Mouse (Mus musculus) limb, embryonic 13.5 days (tissue): ENCODE measurements around the gene Rars2. TPM values are rescaled to one million over a fixed set of nuclear protein-coding genes. Genes with fewer than 3 reads are reported as not detected.

Source experiments
- ATAC-seq: fragments of 200-750 bp; cut with Nextera tagmentation; 2 replicates; pipeline ENCODE4 v1.8.0; 2017; ENCODE audit warnings: low read depth, moderate number of reproducible peaks, moderate TSS enrichment; ENCODE audit not compliant: low FRiP score
- H3K27ac ChIP-seq: fragments of 300-500 bp; sonication (generic); 2 replicates; pipeline ENCODE4 v1.5.1; 2015; ENCODE audit warnings: inconsistent platforms, mild to moderate bottlenecking, moderate library complexity
- H3K27me3 ChIP-seq: fragments of 300-500 bp; sonication (generic); 2 replicates; pipeline ENCODE4 v1.6.1; 2015; ENCODE audit warnings: mild to moderate bottlenecking, inconsistent platforms
- H3K36me3 ChIP-seq: fragments of 300-500 bp; sonication (generic); 2 replicates; pipeline ENCODE4 v1.6.1; 2015; ENCODE audit warnings: inconsistent platforms, mild to moderate bottlenecking, moderate library complexity
- H3K4me1 ChIP-seq: fragments of 300-500 bp; sonication (generic); 2 replicates; pipeline ENCODE4 v1.6.1; 2015; ENCODE audit warnings: inconsistent platforms
- H3K4me2 ChIP-seq: fragments of 300-500 bp; sonication (generic); replicated peaks from 2 replicates; pipeline ENCODE4 v1.6.1; 2015; ENCODE audit warnings: inconsistent platforms, mild to moderate bottlenecking, moderate library complexity
- H3K4me3 ChIP-seq: fragments of 300-500 bp; sonication (generic); 2 replicates; pipeline ENCODE4 v1.5.1; 2015; ENCODE audit warnings: moderate library complexity, mild to moderate bottlenecking, inconsistent platforms
- H3K9ac ChIP-seq: fragments of 300-500 bp; sonication (generic); 2 replicates; pipeline ENCODE4 v1.6.1; 2015; ENCODE audit warnings: mild to moderate bottlenecking, inconsistent platforms
- H3K9me3 ChIP-seq: fragments of 300-500 bp; sonication (generic); 2 replicates; pipeline ENCODE4 v1.6.1; 2016; ENCODE audit warnings: inconsistent platforms
- WGBS: fragments of 180-500 bp; shearing (Covaris S2); methylation state at CpG from one replicate; pipeline ENCODE4 v1.1.7; 2015; 5-methylcytosine and 5-hydroxymethylcytosine counted together
- polyA plus RNA-seq: library from polyadenylated mRNA; unstranded; fragments of >200 nt; fragmentation: Nextera tagmentation; extraction: Ambion mirVana; gene quantifications from 2 replicates; pipeline ENCODE4 v1.2.1, GENCODE M21; 2015

Rars2 gene
- polyA plus RNA-seq, 1 experiment from 2014 or later, result 67.5 TPM

DNA sequence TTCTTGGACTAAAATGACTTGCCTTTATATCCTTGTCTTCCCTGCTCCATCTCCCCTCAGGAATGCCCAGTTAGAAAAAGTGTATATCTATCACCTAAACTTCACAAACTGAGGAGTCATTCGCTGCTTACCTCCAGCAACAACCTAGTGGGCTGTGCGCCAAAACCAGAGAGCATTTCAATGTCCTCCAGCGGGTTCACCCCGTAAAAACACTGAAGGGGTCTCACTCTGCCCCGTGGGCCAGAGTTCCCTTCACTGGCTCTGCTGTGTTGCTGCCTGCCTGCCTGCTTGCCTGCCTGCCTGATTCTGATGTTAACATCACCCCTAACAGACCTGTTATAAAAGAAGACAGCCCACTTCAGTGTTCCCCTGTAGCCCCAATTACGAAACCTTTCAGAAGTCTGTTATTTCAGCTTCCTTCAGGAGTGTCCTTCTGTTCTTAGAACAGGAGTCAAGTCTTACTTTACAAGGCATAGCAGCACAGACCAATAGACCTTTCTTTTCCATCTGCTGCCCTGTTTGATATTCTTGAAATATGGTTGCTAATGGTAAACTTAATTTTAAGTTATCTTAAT is 1.1 kb upstream of the Rars2 start:
- peak overlapping the region; percentile 92 for H3K4me2 ChIP-seq
- ATAC-seq, result no peak
- no peaks in the 10 kb centered on the region for H3K9me3 ChIP-seq
- peaks cover 9% of the 10 kb centered on the region for H3K36me3 ChIP-seq
- H3K27me3 ChIP-seq, result no peaks in the 10 kb centered on the region
- H3K27ac ChIP-seq, result 0 out of 2 replicates have a peak overlapping the region, but pooled peaks have one; percentile 33
- H3K4me3 ChIP-seq, result peak overlapping the region; percentile 85
- H3K4me1 ChIP-seq, result peaks cover 21% of the 10 kb centered on the region
- H3K9ac ChIP-seq, result peak overlapping the region; percentile 86
- WGBS, result 45% methylated on average over 6 of the region's 6 CpGs

DNA sequence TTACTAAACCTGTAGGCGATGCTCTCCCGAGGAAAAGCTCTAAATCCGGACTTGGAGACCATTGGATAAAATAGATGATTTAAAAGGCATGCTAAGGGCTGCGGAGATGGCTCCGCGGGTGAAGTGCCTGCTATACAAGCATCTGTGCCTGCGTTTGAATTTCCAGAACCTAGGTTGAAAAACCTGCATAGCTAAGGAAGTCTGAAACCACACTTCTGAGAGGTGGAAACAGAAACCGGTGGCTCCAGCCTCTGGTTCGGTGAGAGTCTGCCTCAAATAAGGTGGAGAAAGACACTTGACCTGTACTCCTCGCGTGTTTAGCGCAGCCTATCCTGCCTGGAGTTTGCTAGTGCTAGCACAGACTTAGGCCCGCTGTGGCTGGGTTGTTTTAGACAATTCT is 546 bp downstream of the Rars2 start:
- ATAC-seq, result peak; percentile 6; the same call in 1 of the 2 replicates
- Histone ChIP-seq H3K36me3 (peaks cover 6% of the 10 kb centered on the region), H3K4me3 (peak overlapping the region; percentile 85), H3K27ac (no peak overlapping the region), H3K9ac (peak overlapping the region; percentile 86), H3K4me2 (peak overlapping the region; percentile 92), H3K4me1 (peaks cover 21% of the 10 kb centered on the region), H3K27me3 (no peaks in the 10 kb centered on the region), H3K9me3 (no peaks in the 10 kb centered on the region)
- WGBS, result 2% methylated on average over 13 of the region's 13 CpGs

DNA sequence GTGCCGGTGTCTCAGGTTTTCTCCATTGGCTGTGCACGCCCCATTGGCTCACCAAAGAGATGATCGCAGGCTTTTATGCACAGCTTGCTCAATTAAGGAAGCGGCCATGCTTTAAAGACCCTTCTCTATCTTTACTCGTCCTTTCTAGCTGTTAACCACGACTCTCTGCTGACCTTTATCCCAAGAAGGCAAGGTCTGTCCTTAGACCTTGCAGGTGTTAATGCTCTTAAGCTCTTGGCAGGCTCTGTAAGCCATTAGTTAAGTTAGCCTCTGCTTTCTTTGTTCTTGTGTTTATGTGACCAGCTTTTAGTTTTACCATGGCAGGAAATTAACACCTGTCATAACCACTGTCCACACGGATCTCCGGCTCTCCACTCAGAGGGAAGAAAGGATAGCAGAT is 1.4 kb downstream of the Rars2 start:
- Histone ChIP-seq H3K4me2 (peak overlapping the region; percentile 92), H3K9ac (peak overlapping the region; percentile 86; the same call in 1 of the 2 replicates), H3K4me3 (peak overlapping the region; percentile 85)

DNA sequence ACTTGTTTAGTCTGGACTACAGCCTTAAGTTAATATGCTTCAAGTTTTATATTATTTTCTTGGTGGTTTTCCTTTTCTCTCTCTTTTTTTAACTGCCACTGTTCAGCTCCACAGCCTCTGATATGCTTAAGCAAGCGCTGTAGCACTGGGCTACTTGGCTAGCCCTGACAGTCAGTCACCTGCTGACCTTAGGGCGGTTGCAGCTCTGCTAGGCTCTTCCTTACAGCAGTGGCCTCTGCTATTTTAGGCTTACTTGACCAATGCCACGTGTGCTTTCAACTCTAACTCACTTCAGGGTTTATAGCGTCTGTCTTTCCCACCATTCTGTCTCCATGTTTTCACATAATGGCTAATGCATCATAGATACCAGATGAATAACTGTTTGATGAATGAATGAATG is 10.8 kb downstream of the Rars2 start:
- Histone ChIP-seq H3K27me3 (no peaks in the 10 kb centered on the region), H3K9me3 (no peaks in the 10 kb centered on the region), H3K4me3 (no peak overlapping the region), H3K27ac (no peak overlapping the region), H3K4me2 (no peak overlapping the region), H3K9ac (no peak overlapping the region), H3K4me1 (no peaks in the 10 kb centered on the region), H3K36me3 (peaks cover 57% of the 10 kb centered on the region)
- 87% methylated on average over 4 of the region's 4 CpGs for WGBS
- ATAC-seq, result no peak

More for the DNA sequence above, 1.4 kb downstream of the Rars2 start:
- no peaks in the 10 kb centered on the region for H3K9me3 ChIP-seq
- no peak for ATAC-seq
- 74% methylated on average over 8 of the region's 8 CpGs for WGBS
- H3K27ac ChIP-seq, result no peak overlapping the region
- H3K27me3 ChIP-seq, result no peaks in the 10 kb centered on the region
- H3K4me1 ChIP-seq, result peaks cover 21% of the 10 kb centered on the region
- H3K36me3 ChIP-seq, result peaks cover 6% of the 10 kb centered on the region

DNA sequence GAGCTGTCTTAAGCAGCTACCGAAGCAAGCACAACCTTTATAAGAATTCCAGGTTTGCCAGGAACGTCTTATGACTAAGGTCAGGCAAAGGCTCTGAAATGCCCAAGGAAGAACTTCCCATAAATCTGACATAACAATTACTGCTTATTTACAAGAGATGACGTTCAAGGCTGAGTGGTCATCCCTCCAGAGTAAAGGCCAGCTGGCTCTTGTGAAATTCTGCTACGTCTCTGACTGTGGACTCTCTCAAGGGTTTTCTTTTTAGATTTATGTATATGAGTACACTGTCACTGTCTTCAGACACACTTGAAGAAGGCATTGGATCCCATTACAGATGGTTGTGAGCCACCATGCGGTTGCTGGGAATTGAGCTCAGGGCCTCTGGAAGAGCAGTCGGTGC is 11.6 kb downstream of the Rars2 start:
- Histone ChIP-seq H3K27me3 (no peaks in the 10 kb centered on the region), H3K9me3 (no peaks in the 10 kb centered on the region), H3K36me3 (peaks cover 64% of the 10 kb centered on the region), H3K27ac (no peak overlapping the region), H3K4me3 (no peak overlapping the region), H3K4me2 (no peak overlapping the region), H3K9ac (no peak overlapping the region), H3K4me1 (no peaks in the 10 kb centered on the region)
- 80% methylated on average over 6 of the region's 6 CpGs for WGBS
- no peak for ATAC-seq

DNA sequence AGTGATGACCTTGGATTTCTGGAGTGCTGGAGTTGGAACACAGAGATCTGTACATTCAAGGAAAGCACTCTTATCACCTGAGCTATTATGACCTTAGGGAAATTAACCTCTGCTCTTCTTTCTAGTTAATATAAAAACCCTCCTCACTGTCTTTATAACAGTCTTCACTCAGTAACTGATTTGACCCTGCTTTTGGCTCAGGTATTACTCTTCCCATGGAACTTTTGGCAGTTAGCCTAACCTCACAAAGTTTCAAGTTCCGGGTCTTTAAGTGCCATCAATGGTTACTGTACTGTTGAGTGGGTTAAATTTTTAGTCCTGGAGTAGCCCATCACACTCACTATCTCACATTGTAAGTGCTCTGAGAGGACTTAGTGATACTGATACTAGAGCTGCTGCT is 15.2 kb downstream of the Rars2 start:
- no peak overlapping the region for H3K27ac ChIP-seq
- ATAC-seq, result no peak

DNA sequence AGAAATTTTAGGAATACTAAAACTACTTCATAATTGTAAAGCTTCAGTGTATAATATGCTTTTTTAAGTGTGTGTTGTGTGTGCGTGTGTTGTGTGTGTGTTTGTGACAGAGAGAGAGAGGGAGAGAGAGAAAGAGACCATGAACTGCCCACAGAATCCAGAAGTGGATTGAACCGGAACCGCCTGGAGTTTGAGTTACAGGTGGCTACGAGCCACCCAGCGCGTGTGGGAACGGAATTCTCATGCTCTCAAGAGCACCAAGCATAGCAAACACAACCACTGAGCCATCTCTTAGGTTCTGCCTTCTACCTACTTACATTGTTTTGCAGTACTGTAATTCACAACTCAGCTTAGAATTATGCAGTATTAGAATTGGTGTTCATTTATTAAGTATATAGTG is 19.4 kb downstream of the Rars2 start:
- no peak overlapping the region for H3K9ac ChIP-seq
- no peaks in the 10 kb centered on the region for H3K9me3 ChIP-seq
- no peak for ATAC-seq
- 95% methylated on average over 7 of the region's 7 CpGs for WGBS
- peaks cover 40% of the 10 kb centered on the region for H3K36me3 ChIP-seq
- no peak overlapping the region for H3K4me2 ChIP-seq
- H3K4me1 ChIP-seq, result no peaks in the 10 kb centered on the region
- H3K27me3 ChIP-seq, result no peaks in the 10 kb centered on the region
- no peak overlapping the region for H3K27ac ChIP-seq
- H3K4me3 ChIP-seq, result no peak overlapping the region

More for the DNA sequence above, 15.2 kb downstream of the Rars2 start:
- WGBS, result 90% methylated on average over 1 of the region's 1 CpGs
- Histone ChIP-seq H3K4me1 (no peaks in the 10 kb centered on the region), H3K4me3 (no peak overlapping the region), H3K4me2 (no peak overlapping the region), H3K36me3 (peaks cover 64% of the 10 kb centered on the region), H3K27me3 (no peaks in the 10 kb centered on the region), H3K9me3 (no peaks in the 10 kb centered on the region), H3K9ac (no peak overlapping the region)

DNA sequence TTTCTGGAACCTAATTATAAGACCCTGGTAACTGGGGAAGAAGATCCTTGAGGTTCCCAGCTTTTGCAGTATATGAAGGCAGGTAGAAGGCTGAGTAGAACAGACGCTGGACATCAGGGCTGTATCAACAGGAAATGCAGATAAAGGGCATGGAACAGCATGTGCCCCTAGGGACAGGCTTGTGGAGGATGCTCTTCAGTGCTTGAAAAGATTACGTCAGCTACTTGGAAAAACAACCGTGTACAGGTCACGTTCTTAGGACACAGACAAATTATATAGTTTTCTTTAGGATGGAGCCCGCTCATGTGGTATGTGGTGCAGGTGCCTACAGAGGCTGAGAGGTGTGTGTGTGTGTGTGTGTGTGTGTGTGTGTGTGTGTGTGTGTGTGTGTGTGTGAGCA is 21.3 kb downstream of the Rars2 start:
- ATAC-seq, result no peak
- Histone ChIP-seq H3K4me1 (no peaks in the 10 kb centered on the region), H3K36me3 (peaks cover 39% of the 10 kb centered on the region), H3K27me3 (no peaks in the 10 kb centered on the region), H3K9ac (no peak overlapping the region), H3K9me3 (no peaks in the 10 kb centered on the region), H3K27ac (no peak overlapping the region), H3K4me2 (no peak overlapping the region), H3K4me3 (no peak overlapping the region)
- 84% methylated on average over 5 of the region's 5 CpGs for WGBS

DNA sequence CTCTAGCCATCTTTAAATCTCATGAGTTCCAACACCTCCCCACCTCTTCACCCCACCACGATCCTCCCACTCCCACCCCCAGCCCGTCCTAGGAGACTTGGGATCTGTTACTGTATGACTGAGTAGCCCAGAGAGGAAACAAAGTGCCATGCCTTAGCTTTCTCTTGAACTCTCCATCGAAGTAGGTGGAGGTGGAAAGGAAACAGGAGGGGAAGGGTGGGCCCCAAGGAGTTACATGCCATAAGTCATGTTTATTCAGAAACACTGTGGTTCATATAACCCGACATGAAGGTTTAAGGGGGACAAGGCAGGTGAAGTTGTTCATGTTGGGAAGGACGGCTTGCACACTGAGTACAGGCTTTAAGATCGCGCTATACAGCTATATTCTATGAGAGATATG is 22.6 kb downstream of the Rars2 start:
- Histone ChIP-seq H3K27ac (no peak overlapping the region), H3K27me3 (no peaks in the 10 kb centered on the region), H3K9ac (no peak overlapping the region), H3K4me1 (no peaks in the 10 kb centered on the region), H3K36me3 (peaks cover 40% of the 10 kb centered on the region), H3K4me3 (no peak overlapping the region), H3K9me3 (no peaks in the 10 kb centered on the region), H3K4me2 (no peak overlapping the region)
- WGBS, result 83% methylated on average over 7 of the region's 7 CpGs
- no peak for ATAC-seq

DNA sequence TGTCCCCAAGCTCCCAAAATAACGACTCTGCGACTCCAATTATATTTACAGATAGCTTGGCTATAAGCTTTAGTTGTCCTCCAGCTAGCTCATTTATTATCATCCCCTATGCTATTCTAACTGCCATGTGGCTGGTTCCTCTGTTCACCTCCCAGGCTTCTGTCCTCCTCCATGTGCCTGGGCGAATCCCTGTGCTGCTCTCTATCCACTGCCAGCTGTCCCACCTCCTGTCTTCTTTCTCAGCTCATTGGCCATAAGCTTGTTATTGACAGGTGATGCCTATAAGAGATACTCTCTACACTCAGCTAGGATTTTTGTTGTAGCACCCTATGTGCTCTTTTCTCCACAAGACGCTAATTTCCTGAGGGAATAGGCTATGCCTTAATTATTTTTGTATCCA is 23.1 kb downstream of the Rars2 start:
- Histone ChIP-seq H3K27ac (no peak overlapping the region), H3K4me2 (no peak overlapping the region), H3K9ac (no peak overlapping the region), H3K9me3 (no peaks in the 10 kb centered on the region), H3K4me3 (no peak overlapping the region), H3K27me3 (no peaks in the 10 kb centered on the region), H3K36me3 (peaks cover 40% of the 10 kb centered on the region), H3K4me1 (no peaks in the 10 kb centered on the region)
- 84% methylated on average over 4 of the region's 4 CpGs for WGBS
- no peak for ATAC-seq

DNA sequence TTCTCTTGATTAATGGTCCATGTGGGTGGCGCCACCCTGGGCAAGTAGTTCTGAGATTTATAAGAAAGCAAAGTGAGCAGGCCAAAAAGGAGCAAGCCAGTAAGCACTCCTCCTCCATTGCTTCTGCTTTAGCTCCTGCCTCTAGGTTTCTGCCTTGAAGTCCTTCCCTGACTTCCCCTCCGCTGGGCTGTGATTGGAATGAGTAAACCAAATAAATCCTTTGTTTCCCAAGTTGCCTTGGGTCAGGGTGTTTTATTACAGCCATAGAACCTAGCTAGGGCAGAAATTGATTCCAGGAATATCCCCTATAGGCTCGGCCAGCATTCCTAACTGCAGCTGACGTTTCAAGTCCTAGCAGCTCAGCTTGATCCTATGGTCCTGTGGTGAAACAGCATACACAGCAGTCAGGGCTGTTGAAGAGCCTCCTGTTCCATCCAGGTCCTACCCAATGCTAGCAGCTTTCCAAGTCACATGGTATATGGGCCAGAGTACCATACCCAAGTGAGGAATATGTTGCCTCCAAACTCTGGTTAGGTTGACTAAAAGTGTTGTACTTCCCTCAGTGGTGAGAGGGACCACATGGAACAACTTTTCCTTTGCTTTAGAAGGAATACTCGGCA is 25.1 kb downstream of the Rars2 start:
- no peak overlapping the region for H3K9ac ChIP-seq
- H3K9me3 ChIP-seq, result no peaks in the 10 kb centered on the region
- WGBS, result 50% methylated on average over 5 of the region's 5 CpGs
- H3K27me3 ChIP-seq, result no peaks in the 10 kb centered on the region
- peaks cover 32% of the 10 kb centered on the region for H3K36me3 ChIP-seq
- no peaks in the 10 kb centered on the region for H3K4me1 ChIP-seq
- peak; percentile 71; the same call in 1 of the 2 replicates for ATAC-seq
- H3K4me2 ChIP-seq, result no peak overlapping the region
- peak overlapping the region; percentile 48; the same call in 1 of the 2 replicates for H3K27ac ChIP-seq
- H3K4me3 ChIP-seq, result no peak overlapping the region

DNA sequence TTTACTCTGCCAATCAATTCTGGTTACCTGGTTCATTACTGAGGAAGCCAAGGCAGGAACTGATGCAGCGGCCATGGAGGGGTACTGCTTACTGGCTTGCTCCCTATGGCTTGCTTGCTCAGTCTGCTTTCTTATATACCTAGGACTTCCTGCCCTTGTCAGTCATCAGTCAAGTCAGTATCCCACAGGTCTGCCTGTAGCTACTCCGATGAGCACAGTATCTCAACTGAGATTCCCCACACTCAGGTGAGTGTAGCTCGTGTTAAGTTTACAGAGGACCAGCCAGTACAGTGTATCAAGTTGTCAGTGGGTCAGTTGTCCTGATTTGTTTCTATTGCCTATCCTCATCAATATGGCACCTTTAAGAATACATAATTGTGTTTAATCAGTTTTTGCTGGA is 26.0 kb downstream of the Rars2 start:
- Histone ChIP-seq H3K4me3 (no peak overlapping the region), H3K9ac (no peak overlapping the region), H3K27ac (no peak overlapping the region), H3K4me1 (no peaks in the 10 kb centered on the region), H3K36me3 (peaks cover 33% of the 10 kb centered on the region), H3K27me3 (no peaks in the 10 kb centered on the region), H3K9me3 (no peaks in the 10 kb centered on the region), H3K4me2 (no peak overlapping the region)
- no peak for ATAC-seq
- 99% methylated on average over 3 of the region's 3 CpGs for WGBS

DNA sequence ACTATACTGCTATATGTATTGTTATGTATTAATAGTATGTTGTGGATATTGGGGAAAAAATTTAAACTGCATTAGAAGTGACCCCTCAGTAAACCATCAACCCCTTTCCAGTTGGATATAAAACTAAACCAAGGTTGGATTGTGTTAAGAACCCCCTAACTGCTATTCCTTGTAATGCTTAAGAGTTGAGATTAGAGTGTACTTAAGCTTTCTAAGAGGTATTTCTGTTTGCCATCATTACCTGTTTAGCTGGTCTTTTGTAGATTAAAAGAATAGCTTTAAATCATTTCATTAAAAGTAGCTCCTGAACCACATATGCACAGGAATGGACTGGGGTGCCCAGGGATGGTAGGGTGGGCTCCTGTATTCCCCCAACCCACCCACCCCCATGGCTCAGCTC is 30.0 kb downstream of the Rars2 start:
- Histone ChIP-seq H3K9ac (no peak overlapping the region), H3K27ac (no peak overlapping the region), H3K4me2 (no peak overlapping the region), H3K4me3 (no peak overlapping the region), H3K4me1 (no peaks in the 10 kb centered on the region), H3K9me3 (no peaks in the 10 kb centered on the region), H3K27me3 (no peaks in the 10 kb centered on the region), H3K36me3 (peaks cover 56% of the 10 kb centered on the region)
- ATAC-seq, result no peak
